Mouse (Mus musculus) erythroblast, embryonic 14.5 days (primary cell): ENCODE data around the gene Myt1l. TPM values are rescaled to one million over a fixed set of nuclear protein-coding genes. Genes with fewer than 3 reads are reported as not detected.

ENCODE experiments used
- H3K27me3 ChIP-seq: 2 replicates; pipeline ENCODE4 v1.6.1; 2012; ENCODE audit warnings: inconsistent platforms; ENCODE audit not compliant: control insufficient read depth
- H3K36me3 ChIP-seq: 2 replicates; pipeline ENCODE4 v1.6.1; 2012; ENCODE audit warnings: mild to moderate bottlenecking, inconsistent platforms; ENCODE audit not compliant: control insufficient read depth
- H3K4me1 ChIP-seq: 2 replicates; pipeline ENCODE4 v1.6.1; 2012; ENCODE audit warnings: inconsistent platforms; ENCODE audit not compliant: control insufficient read depth
- H3K4me3 ChIP-seq: replicated peaks from 2 replicates; pipeline ENCODE3; 2012; ENCODE audit warnings: moderate library complexity, mild to moderate bottlenecking, inconsistent platforms
- H3K9me3 ChIP-seq: 2 replicates; pipeline ENCODE4 v1.6.1; 2012; ENCODE audit warnings: low read length, inconsistent platforms, mixed read lengths; ENCODE audit not compliant: control insufficient read depth
- GATA1 ChIP-seq: IDR thresholded peaks from 2 replicates; pipeline ENCODE4 v1.6.1; 2012; ENCODE audit warnings: low read length, inconsistent platforms, mixed read lengths
- TAL1 ChIP-seq: IDR thresholded peaks from 3 replicates; pipeline ENCODE4 v1.6.1; 2012; ENCODE audit warnings: low read length, inconsistent platforms, mixed read lengths
- polyA plus RNA-seq: library from polyadenylated mRNA; stranded (reverse); fragments of >175 nt; gene quantifications from 2 replicates; pipeline ENCODE4 v1.2.3, GENCODE M21; 2012

Myt1l gene
- polyA plus RNA-seq, 1 experiment: not detected

GRCm38 (mm10) chr12:29556408-29556807 is 28.2 kb downstream of the Myt1l start:
- Histone ChIP-seq H3K27me3 (no peaks in the 10 kb centered on the region), H3K4me1 (no peaks in the 10 kb centered on the region), H3K36me3 (no peaks in the 10 kb centered on the region), H3K4me3 (no peak overlapping the region), H3K9me3 (no peaks in the 10 kb centered on the region)
- TF ChIP-seq GATA1: no peak
- no peak for TF ChIP-seq TAL1

- TF ChIP-seq GATA1 (no peak), TAL1 (no peak)
- no peaks in the 10 kb centered on the region for H3K4me1 ChIP-seq
- H3K9me3 ChIP-seq: no peaks in the 10 kb centered on the region
- H3K36me3 ChIP-seq: no peaks in the 10 kb centered on the region
- H3K27me3 ChIP-seq: no peaks in the 10 kb centered on the region
- H3K4me3 ChIP-seq: no peak overlapping the region
These were observed 28.7 kb downstream of the Myt1l start for GRCm38 (mm10) chr12:29556901-29557300.

- no peaks in the 10 kb centered on the region for H3K9me3 ChIP-seq
- TF ChIP-seq GATA1: no peak
- H3K36me3 ChIP-seq: no peaks in the 10 kb centered on the region
- no peaks in the 10 kb centered on the region for H3K4me1 ChIP-seq
- H3K4me3 ChIP-seq: no peak overlapping the region
- H3K27me3 ChIP-seq: no peaks in the 10 kb centered on the region
These were observed 31.6 kb downstream of the Myt1l start for GRCm38 (mm10) chr12:29559769-29560168.

- no peak overlapping the region for H3K4me3 ChIP-seq
- H3K36me3 ChIP-seq: no peaks in the 10 kb centered on the region
- TF ChIP-seq TAL1 (no peak), GATA1 (no peak)
- no peaks in the 10 kb centered on the region for H3K9me3 ChIP-seq
- no peaks in the 10 kb centered on the region for H3K4me1 ChIP-seq
- no peaks in the 10 kb centered on the region for H3K27me3 ChIP-seq
These were observed 33.0 kb downstream of the Myt1l start for GRCm38 (mm10) chr12:29561222-29561621.

GRCm38 (mm10) chr12:29569311-29569710 is 41.1 kb downstream of the Myt1l start:
- Histone ChIP-seq H3K4me1 (no peaks in the 10 kb centered on the region), H3K9me3 (peaks cover 4% of the 10 kb centered on the region; the same call in 1 of the 2 replicates), H3K4me3 (no peak overlapping the region), H3K27me3 (no peaks in the 10 kb centered on the region), H3K36me3 (no peaks in the 10 kb centered on the region)
- TF ChIP-seq TAL1: no peak
- no peak for TF ChIP-seq GATA1

- Histone ChIP-seq H3K36me3 (no peaks in the 10 kb centered on the region), H3K27me3 (no peaks in the 10 kb centered on the region), H3K9me3 (peaks cover 9% of the 10 kb centered on the region; the same call in 1 of the 2 replicates), H3K4me1 (no peaks in the 10 kb centered on the region), H3K4me3 (no peak overlapping the region)
- TF ChIP-seq GATA1 (no peak), TAL1 (no peak)
These were observed 42.2 kb downstream of the Myt1l start for GRCm38 (mm10) chr12:29570351-29570750.

- H3K9me3 ChIP-seq: peaks cover 9% of the 10 kb centered on the region; the same call in 1 of the 2 replicates
- no peak for TF ChIP-seq GATA1
- TF ChIP-seq TAL1: no peak
- H3K27me3 ChIP-seq: no peaks in the 10 kb centered on the region
- no peak overlapping the region for H3K4me3 ChIP-seq
- no peaks in the 10 kb centered on the region for H3K36me3 ChIP-seq
- no peaks in the 10 kb centered on the region for H3K4me1 ChIP-seq
These were observed 43.4 kb downstream of the Myt1l start for GRCm38 (mm10) chr12:29571613-29572012.

- Histone ChIP-seq H3K4me1 (no peaks in the 10 kb centered on the region), H3K9me3 (no peaks in the 10 kb centered on the region), H3K27me3 (no peaks in the 10 kb centered on the region), H3K4me3 (no peak overlapping the region), H3K36me3 (no peaks in the 10 kb centered on the region)
- no peak for TF ChIP-seq TAL1
- TF ChIP-seq GATA1: no peak
These were observed 65.6 kb downstream of the Myt1l start for GRCm38 (mm10) chr12:29593787-29594186.

- Histone ChIP-seq H3K36me3 (no peaks in the 10 kb centered on the region), H3K4me1 (no peaks in the 10 kb centered on the region), H3K4me3 (no peak overlapping the region), H3K9me3 (peaks cover 5% of the 10 kb centered on the region), H3K27me3 (no peaks in the 10 kb centered on the region)
- TF ChIP-seq GATA1 (no peak), TAL1 (no peak)
These were observed 71.7 kb downstream of the Myt1l start for GRCm38 (mm10) chr12:29599916-29600315.

GRCm38 (mm10) chr12:29601223-29601622 is 73.0 kb downstream of the Myt1l start:
- no peaks in the 10 kb centered on the region for H3K36me3 ChIP-seq
- no peaks in the 10 kb centered on the region for H3K27me3 ChIP-seq
- peaks cover 8% of the 10 kb centered on the region for H3K9me3 ChIP-seq
- no peaks in the 10 kb centered on the region for H3K4me1 ChIP-seq
- H3K4me3 ChIP-seq: no peak overlapping the region
- TF ChIP-seq GATA1 (no peak), TAL1 (no peak)
